Mouse (Mus musculus) layer of hippocampus, postnatal 14 days (tissue): ENCODE measurements around the gene Caly. TPM values are rescaled to one million over a fixed set of nuclear protein-coding genes. Genes with fewer than 3 reads are reported as not detected.

ENCODE experiments used
- DNase-seq, 2 experiments: peaks; one replicate each; pipeline ENCODE4 v3.0.0; 2021 to 2022; ENCODE audit warnings: low spot score in 2 of 2, mixed read lengths in 1 of 2
- long read RNA-seq, 2 experiments: library from polyadenylated mRNA; stranded (forward); transcript quantifications; one replicate each; pipeline ENCODE4 v2.0.0; 2021
- total RNA-seq, 2 experiments: library from RNA; stranded (reverse); gene quantifications; 2 replicates each; pipeline ENCODE4 v1.2.3; 2021

Gene Caly
- total RNA-seq: 100 to 1,000 TPM; 203 to 219 TPM
- long read RNA-seq, experiment 1, transcript Caly-202 (7 exons, 1,220 nt): minor isoform, 7 of 152 reads
- long read RNA-seq, experiment 1, transcript Caly-204 (6 exons, 975 nt): major isoform, 81 of 152 reads
- long read RNA-seq, experiment 1, transcript Caly-203 (6 exons, 1,029 nt): minor isoform, 35 of 152 reads
- long read RNA-seq, experiment 1, partial matches to known transcripts: 13 of 152 reads
- long read RNA-seq, experiment 1, other reads (novel, unspliced or antisense): 12 of 152 reads
- long read RNA-seq, experiment 2, transcript Caly-204 (6 exons, 975 nt): major isoform, 142 of 261 reads
- long read RNA-seq, experiment 2, transcript Caly-202 (7 exons, 1,220 nt): minor isoform, 5 of 261 reads
- long read RNA-seq, experiment 2, transcript Caly-203 (6 exons, 1,029 nt): minor isoform, 68 of 261 reads
- long read RNA-seq, experiment 2, partial matches to known transcripts: 14 of 261 reads
- long read RNA-seq, experiment 2, other reads (novel, unspliced or antisense): 28 of 261 reads

DNA sequence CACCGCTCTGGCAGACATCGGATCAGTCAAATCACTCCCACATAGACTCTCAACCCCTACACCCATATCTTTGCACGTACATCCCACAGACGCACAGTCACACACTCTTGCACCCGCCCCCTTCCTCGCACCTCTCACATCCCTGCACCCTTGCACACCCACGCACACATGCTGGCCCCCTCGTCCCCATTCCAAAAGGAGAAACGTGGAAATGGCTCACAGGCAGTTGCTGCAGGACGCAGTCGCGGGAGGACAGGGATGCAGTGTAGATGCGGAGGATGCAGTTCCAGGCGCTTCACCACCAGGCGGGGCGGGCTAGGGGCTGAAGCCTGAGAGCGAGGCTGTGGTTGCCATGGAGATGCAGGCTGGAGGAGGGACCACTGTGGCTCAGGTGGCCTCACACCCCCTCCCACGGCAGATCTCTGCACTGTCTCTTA, at the start of gene Caly:
Caly (minus strand) TSS at position 307 of the 437 bp plus-strand sequence.
- peak; percentile 85 to 91 for DNase-seq

GRCm38 (mm10) chr7:140127911-140128310, 45.6 kb upstream of the Caly start:
- no peak for DNase-seq

DNA sequence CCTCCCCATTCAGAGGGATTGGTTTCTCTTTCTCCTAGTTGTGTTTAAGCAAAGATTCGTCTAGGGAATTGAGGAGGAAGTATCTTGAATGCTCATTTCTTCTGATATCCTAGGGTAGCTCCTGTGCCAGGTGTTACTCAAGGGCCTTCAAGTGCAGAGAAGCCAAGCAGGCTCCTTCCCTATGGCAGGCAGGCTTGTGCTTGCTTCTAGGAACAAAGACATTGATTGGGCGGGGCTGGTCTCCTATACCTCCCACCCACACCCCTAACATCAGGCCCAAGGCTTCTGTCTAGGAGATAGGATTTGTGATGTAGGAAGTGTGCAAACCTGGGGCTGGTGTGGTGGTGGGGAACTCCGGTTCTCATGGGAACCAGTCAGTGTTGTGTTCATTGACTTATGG, 44.6 kb upstream of the Caly start:
- DNase-seq: no peak

- DNase-seq: no peak
Observed at GRCm38 (mm10) chr7:140126022-140126350, 43.6 kb upstream of the Caly start.

DNA sequence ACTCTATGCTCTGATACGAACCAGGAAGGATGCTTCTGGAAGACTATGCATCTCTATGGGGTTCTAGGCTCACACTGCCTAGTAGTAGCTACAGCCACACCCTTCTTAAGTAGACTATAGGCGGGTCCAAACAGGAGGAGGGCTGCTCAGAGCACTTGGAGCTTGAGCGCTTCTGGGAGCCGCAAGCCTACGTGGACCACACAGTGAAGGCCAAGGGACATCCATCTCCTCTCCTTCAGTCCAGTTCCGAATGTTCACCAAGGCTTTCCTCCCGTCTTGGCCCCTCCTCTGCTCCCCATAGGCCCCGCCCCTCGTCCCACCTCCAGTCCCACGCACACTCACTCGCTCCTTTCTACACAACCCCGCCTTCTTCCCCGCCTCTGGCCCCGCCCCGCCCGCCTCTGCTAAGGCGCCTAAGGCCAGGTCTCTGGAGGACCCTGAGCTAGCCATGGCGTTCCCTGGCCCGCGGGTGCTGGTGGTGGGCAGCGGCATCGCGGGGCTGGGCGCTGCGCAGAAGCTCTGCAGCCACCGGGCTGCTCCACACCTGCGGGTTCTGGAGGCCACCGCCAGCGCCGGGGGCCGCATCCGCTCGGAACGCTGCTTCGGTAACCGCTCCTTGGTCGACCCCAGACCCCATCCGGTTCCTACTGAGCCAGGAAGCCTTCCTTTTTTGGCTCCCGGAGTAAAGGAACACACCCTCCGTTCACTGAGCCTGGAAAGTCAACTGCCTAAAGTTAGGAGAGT, 43.1 kb upstream of the Caly start:
- peak; percentile 75 to 88 for DNase-seq

DNA sequence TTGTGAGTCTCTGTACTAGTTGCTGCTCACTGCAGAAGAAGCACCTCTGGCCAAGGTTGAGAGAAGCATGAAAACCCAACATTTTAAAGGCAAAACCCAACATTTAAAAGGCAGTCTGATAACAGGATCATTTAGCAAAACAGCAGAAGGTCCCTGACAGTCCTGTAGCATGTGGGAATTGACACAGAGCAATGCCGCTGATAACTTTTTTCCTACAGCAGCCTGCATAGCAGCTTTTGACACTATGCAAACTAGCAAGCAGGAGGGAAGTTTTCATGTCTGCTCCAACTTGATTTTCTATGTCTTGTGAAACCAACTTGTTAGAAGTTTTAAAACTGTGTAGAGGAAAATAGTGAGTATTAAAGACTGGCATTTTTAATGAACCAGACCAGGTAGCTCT, 42.0 kb upstream of the Caly start:
- DNase-seq: no peak

GRCm38 (mm10) chr7:140122765-140123164, 40.4 kb upstream of the Caly start:
- no peak for DNase-seq

DNA sequence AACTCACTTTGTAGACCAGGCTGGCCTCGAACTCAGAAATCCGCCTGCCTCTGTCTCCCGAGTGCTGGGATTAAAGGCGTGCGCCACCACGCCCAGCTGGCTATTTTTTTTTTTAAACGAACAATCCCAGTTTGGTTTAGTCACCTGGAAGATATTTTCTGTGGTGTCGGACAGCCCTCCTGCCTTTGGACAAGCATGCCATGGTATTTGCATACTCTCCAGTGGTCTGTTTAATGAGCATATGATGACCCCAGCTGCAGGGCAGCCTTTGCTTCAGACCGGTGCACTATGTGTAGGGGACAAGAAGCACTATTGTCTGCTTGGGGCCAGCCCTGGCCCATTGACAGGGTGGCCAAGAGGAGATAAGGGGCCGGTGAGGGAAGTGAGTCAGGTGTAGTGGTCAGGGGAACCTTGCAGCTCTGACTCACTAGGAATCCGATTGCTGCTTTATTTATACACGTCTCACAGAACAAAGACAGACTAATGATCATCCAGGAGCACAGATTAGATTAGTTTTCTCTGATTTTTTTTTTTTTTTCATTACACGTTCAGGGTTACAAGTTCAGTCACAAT, 39.1 kb upstream of the Caly start:
- no peak for DNase-seq

GRCm38 (mm10) chr7:140120484-140120883, 38.1 kb upstream of the Caly start:
- DNase-seq: no peak

DNA sequence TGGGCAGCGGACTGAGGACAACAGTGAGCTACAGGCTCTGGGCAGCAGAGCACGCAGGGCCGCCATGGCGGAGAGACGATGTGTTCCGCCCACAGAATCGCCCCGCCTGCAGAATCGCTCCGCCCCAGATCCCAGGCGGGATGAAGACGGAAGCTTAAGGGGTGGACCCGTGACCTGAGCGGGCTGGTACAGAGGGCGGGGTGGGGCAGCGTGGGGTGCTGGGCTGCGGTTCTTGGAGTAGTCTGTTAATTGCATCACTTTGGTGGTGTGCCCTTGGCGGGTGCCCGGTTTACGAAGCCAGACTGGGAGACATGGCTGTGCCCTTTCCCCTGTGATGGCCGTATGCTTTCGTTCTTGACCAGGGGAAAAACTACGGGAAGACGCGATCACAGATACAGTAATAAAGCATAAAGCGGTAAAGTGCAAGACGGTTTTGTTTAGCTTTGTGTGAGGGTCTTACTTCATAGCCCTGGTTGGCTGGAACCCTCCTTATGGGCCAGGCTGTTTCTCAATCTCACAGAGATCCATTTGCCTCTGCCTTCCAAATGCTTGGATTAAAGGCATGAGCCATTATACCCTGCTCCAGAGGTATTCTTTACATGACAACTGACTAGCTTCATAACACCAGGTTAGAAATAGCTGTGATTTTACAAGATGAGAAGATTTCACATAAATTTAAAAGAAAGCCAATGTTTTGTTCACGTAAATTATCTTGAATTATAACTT, 34.1 kb upstream of the Caly start, which contains the start of gene Echs1:
Echs1 (minus strand) TSS at position 148 of the 726 bp plus-strand sequence.
- DNase-seq: peak; percentile 81 to 88

GRCm38 (mm10) chr7:140115583-140116328, 33.4 kb upstream of the Caly start, which contains the start of gene Paox:
Gene Paox (plus strand): TSS chr7:140115799.
- peak; percentile 26 to 70 for DNase-seq

DNA sequence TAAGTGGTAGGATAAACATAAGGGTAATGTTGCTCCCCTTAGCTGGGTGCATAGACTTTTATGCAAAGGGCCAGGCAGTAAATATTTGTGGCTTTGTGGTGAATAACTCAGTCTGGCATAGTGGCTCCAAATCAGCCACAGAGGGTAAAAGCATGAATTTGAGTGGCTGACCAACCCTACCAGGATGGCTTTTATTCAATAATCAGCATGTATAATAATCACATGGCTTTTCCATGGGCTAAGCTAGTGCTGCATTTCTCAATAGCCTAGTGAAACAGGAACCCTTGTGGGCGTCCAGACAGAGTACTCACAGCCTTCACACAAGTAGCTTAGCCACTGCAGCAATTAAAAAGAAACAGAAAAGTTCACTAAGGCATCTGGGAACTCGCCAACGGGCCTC, 29.6 kb upstream of the Caly start:
- no peak for DNase-seq

GRCm38 (mm10) chr7:140104009-140104408, 21.7 kb upstream of the Caly start:
- DNase-seq: no peak

DNA sequence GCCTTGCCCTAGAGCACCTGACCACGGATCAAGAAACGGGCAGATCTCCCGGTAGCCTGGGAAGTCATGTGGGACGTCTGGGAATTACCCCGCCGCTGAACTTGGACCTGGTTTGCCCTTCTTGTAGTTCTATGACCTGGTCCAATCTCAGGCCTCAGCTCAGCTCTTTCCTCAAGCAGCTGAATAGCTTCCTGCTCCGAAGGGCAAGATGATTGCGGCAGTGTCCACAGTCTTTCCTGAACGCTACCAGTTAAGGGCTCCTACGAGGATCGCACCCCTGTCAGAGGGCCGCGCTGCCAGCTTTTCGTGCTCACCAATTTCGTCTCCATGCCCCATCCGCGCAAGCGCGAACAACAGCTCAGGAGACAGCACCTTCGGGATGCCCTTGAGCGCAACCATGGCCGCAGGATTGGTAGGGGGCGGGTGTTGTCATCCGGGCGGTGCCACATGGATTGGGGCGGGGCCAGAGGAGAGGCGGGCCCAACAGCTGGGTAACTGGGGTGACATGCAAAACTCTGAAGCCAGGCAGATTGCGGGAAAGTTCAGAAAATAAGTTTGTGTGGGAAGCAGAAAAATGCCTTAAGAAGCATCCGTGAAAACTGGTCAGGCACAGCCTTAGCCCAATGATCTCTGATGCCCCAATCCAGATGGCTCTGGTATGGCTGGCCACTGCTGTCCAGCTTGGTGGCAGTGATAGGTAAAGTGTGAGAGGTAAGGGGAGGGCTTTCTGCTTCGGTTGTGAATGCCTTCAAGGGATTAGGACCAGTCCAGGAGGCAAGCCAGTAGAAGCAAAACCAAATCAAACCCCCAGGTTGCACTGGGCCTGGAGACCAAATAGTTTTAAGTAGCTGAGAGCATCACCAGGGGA, 19.9 kb upstream of the Caly start, which contains the start of gene Fuom:
Fuom (minus strand) TSS at position 449 of the 868 bp plus-strand sequence.
- DNase-seq: peak; percentile 78 to 80

DNA sequence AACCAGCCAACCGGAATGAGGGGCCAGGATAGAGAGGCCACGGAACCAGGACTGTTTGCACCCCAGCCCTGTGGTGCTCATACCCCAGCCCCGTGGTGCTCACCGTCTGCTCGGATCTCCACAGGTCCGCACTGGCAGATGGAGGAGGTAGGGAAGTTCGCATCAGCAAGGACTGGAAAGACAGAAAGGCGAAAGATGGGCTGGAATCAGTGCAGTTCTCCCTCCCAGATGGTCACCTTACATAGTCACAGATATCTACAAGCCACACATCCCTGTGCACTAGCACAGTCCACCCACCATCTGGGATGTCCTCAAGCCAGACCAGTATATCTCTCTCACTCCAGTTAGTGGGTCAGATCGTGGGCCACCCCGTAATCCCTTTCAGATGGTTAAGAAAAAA, 19.1 kb upstream of the Caly start:
- no peak for DNase-seq

- DNase-seq: no peak
Observed at GRCm38 (mm10) chr7:140098466-140098865, 16.1 kb upstream of the Caly start.

DNA sequence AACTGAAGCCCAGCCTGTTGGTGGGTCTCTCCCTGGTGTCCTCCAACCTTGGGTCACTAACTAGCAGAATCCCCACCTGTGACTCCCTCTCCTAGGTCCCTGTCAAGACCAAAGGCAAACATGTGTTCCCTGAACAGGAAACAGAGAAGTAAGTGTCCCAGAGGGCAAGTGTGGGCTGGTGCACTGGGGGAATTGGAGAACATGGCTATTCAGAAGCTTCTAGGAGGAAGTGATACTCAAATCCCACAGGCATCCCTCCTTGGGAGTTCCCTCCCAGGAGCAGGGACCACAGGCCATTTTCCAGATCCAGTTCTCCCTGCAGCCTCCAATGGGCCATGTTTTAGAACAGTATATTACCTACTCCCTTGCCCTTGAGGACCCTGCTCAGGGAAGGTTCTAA, 13.7 kb upstream of the Caly start:
- DNase-seq: no peak

- DNase-seq: no peak
Observed at GRCm38 (mm10) chr7:140095556-140095955, 13.2 kb upstream of the Caly start.

DNA sequence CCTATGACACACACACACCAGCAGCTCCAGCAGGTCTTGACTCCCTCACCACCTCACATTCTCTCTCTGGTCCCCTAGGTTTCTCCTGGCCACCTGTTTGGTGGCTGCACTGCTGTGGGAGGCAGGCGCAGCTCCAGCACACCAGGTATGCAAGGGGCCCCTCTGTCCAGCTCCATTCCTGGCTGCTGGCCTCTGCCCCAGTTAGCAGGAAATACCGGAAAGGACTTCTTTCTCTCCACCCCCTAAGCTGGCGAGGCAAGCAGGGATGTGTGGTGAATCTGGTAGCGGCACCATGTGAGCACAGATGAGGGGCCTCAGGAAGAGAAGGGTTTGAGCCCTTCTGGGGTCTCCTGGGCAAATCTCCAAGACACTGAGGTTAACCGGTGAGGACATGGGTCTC, 12.6 kb upstream of the Caly start:
- no peak for DNase-seq
